Mouse (Mus musculus) midbrain, embryonic 14.5 days (tissue): ENCODE results near the gene Coch. TPM values are rescaled to one million over a fixed set of nuclear protein-coding genes. Genes with fewer than 3 reads are reported as not detected.

Source experiments
- ATAC-seq: fragments of 200-750 bp; cut with Nextera tagmentation; 2 replicates; pipeline ENCODE4 v1.8.0; 2017; ENCODE audit warnings: moderate number of reproducible peaks, moderate library complexity; ENCODE audit not compliant: low FRiP score, low TSS enrichment
- DNase-seq: peaks from one replicate; pipeline ENCODE4 v3.0.0-alpha.2; 2015
- H3K27ac ChIP-seq: fragments of 300-500 bp; sonication (generic); replicated peaks from 2 replicates; pipeline ENCODE4 v1.5.1; 2014; ENCODE audit warnings: mild to moderate bottlenecking, low read depth, low read length, moderate library complexity
- H3K27me3 ChIP-seq: fragments of 300-500 bp; sonication (generic); 2 replicates; pipeline ENCODE4 v1.6.1; 2014; ENCODE audit warnings: low read length, control low read depth, mixed read lengths; ENCODE audit not compliant: control insufficient read depth, insufficient read depth
- H3K36me3 ChIP-seq: fragments of 300-500 bp; sonication (generic); 2 replicates; pipeline ENCODE4 v1.6.1; 2014; ENCODE audit warnings: low read length, control low read depth; ENCODE audit not compliant: control insufficient read depth, insufficient read depth
- H3K4me1 ChIP-seq: fragments of 300-500 bp; sonication (generic); 2 replicates; pipeline ENCODE4 v1.6.1; 2014; ENCODE audit warnings: mild to moderate bottlenecking, antibody characterized with exemption, low read length, control low read depth; ENCODE audit not compliant: control insufficient read depth, insufficient read depth
- H3K4me2 ChIP-seq: fragments of 300-500 bp; sonication (generic); 2 replicates; pipeline ENCODE4 v1.6.1; 2014; ENCODE audit warnings: mild to moderate bottlenecking, low read length, moderate library complexity
- H3K4me3 ChIP-seq: fragments of 300-500 bp; sonication (generic); replicated peaks from 2 replicates; pipeline ENCODE4 v1.5.1; 2014; ENCODE audit warnings: low read depth, low read length
- H3K9ac ChIP-seq: fragments of 300-500 bp; sonication (generic); replicated peaks from 2 replicates; pipeline ENCODE4 v1.6.1; 2014; ENCODE audit warnings: mild to moderate bottlenecking, low read length, moderate library complexity
- H3K9me3 ChIP-seq: fragments of 300-500 bp; sonication (generic); 2 replicates; pipeline ENCODE4 v1.6.1; 2016; ENCODE audit warnings: low read length, control low read depth, mixed read lengths; ENCODE audit not compliant: control insufficient read depth
- WGBS: fragments of 180-500 bp; shearing (Covaris S2); extraction: QIAGEN DNeasy Blood & Tissue Kit; methylation state at CpG from one replicate; pipeline ENCODE4 v1.1.7; 2014; 5-methylcytosine and 5-hydroxymethylcytosine counted together
- polyA plus RNA-seq: library from polyadenylated mRNA; unstranded; fragments of >200 nt; fragmentation: Nextera tagmentation; extraction: Ambion mirVana; gene quantifications from 2 replicates; pipeline ENCODE4 v1.2.1, GENCODE M21; 2014

Gene Coch
- polyA plus RNA-seq, 1 experiment from 2014 or later: 14.7 TPM

DNA sequence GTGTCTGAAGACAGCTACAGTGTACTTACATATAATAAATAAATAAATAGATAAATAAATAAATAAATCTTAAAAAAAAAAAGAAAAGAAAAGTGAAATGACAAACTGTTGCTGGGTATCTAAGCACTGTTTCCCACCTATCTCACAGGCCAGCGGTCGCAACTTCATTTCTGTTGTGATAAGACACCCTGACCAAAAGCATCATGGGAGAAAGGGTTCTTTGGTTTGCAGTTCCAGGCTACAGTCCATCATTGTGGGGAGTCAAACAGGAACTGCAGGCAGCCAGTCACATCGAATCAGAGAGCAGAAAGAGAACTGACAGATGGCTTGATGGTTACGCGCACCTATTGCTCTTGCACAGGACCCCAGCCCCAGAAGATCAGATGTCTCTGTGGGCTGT, 3.9 kb upstream of the Coch start:
- Histone ChIP-seq H3K27me3 (peaks cover 20% of the 10 kb centered on the region; the same call in 1 of the 2 replicates), H3K9me3 (peaks cover 5% of the 10 kb centered on the region; the same call in 1 of the 2 replicates), H3K36me3 (no peaks in the 10 kb centered on the region), H3K4me2 (no peak overlapping the region), H3K4me3 (no peak overlapping the region), H3K27ac (no peak overlapping the region), H3K9ac (no peak overlapping the region), H3K4me1 (0 out of 2 replicates have a peak, but pooled peaks cover 7% of the 10 kb centered on the region)
- no peak for DNase-seq
- 93% methylated on average over 5 of the region's 5 CpGs for WGBS
- ATAC-seq: no peak

DNA sequence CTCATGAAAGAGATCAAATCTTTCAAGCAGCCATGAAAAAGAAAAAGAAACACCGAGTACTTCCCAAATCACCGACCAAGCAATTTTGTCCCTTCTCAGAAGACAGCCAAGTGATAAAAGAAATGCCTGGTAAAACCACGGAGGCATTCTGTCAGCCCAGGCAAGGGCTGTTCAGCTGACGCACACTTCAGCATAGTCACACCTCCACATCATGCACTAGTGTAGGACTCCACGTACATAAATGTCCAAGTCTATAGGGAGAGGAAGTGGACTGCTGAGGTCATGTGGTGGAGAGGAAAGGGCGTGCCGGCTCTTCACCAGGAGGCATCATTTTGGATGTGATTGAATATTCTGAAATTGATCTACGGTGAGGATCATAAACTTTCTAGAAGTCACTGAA, 1.2 kb upstream of the Coch start:
- no peaks in the 10 kb centered on the region for H3K36me3 ChIP-seq
- H3K9me3 ChIP-seq: no peaks in the 10 kb centered on the region
- peaks cover 38% of the 10 kb centered on the region for H3K27me3 ChIP-seq
- H3K9ac ChIP-seq: no peak overlapping the region
- H3K27ac ChIP-seq: no peak overlapping the region
- H3K4me1 ChIP-seq: 0 out of 2 replicates have a peak, but pooled peaks cover 8% of the 10 kb centered on the region
- WGBS: 77% methylated on average over 8 of the region's 8 CpGs
- H3K4me3 ChIP-seq: no peak overlapping the region
- no peak for DNase-seq
- no peak overlapping the region for H3K4me2 ChIP-seq
- ATAC-seq: no peak

DNA sequence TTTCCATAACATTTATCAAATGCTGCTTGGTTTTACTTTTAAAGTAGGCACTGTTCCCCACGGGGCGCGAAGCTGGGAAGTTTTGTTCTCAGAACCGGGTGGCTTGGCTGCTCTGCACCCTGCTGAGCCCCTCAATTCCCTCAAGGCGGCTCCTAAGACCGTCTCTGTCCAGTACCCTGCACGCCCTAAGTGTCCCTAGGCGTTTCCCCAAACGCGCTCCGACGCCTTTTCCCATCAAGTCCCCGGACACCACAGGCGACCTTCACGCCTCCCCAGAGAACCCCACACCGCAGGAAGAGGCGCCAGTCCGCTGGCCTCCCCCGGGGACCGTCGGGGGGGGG, 283 bp upstream of the Coch start:
- peak overlapping the region; percentile 68 for H3K4me3 ChIP-seq
- DNase-seq (no peak), ATAC-seq (peak; percentile 52)
- peak overlapping the region; percentile 60 for H3K9ac ChIP-seq
- H3K27ac ChIP-seq: no peak overlapping the region
- no peaks in the 10 kb centered on the region for H3K36me3 ChIP-seq
- H3K27me3 ChIP-seq: peaks cover 38% of the 10 kb centered on the region
- 0 out of 2 replicates have a peak, but pooled peaks cover 8% of the 10 kb centered on the region for H3K4me1 ChIP-seq
- 0% methylated on average over 19 of the region's 21 CpGs for WGBS
- no peaks in the 10 kb centered on the region for H3K9me3 ChIP-seq
- peak overlapping the region; percentile 97 for H3K4me2 ChIP-seq

DNA sequence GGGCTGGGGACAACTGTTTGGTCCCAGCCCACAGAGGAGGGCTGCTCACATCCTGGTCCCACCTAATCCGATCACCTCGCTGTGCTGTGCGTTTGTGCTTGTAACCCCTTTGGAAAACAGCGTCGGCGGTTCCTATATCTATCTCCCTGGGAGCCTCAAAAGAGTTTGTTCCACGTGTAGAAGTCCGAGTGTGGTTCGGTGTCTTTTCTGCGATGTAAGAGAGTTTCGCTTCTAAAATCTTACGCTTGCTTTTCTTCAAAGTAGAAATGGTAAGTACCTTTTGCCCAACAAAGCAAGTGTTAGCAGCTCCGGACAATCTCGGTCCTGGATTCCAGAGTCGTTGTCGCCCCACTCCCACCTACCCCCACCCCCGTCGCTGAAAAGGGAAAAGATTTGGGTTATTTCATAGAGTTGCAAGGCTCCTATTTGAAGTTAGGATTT, 909 bp downstream of the Coch start:
- H3K27me3 ChIP-seq: peaks cover 38% of the 10 kb centered on the region
- WGBS: 1% methylated on average over 18 of the region's 18 CpGs
- H3K4me1 ChIP-seq: 0 out of 2 replicates have a peak, but pooled peaks cover 8% of the 10 kb centered on the region
- DNase-seq (peak; percentile 56), ATAC-seq (no peak; the same call in 1 of the 2 replicates)
- no peaks in the 10 kb centered on the region for H3K9me3 ChIP-seq
- H3K4me2 ChIP-seq: peak overlapping the region; percentile 97
- H3K36me3 ChIP-seq: no peaks in the 10 kb centered on the region
- peak overlapping the region; percentile 60 for H3K9ac ChIP-seq
- peak overlapping the region; percentile 68 for H3K4me3 ChIP-seq
- no peak overlapping the region for H3K27ac ChIP-seq

- Histone ChIP-seq H3K9me3 (no peaks in the 10 kb centered on the region), H3K27me3 (no peaks in the 10 kb centered on the region), H3K9ac (no peak overlapping the region), H3K36me3 (peaks cover 18% of the 10 kb centered on the region; the same call in 1 of the 2 replicates), H3K4me2 (no peak overlapping the region), H3K4me1 (no peaks in the 10 kb centered on the region), H3K27ac (no peak overlapping the region), H3K4me3 (no peak overlapping the region)
- ATAC-seq: no peak
- 97% methylated on average over 10 of the region's 10 CpGs for WGBS
- no peak for DNase-seq
These were observed 10.2 kb downstream of the Coch start for GRCm38 (mm10) chr12:51603306-51603705.

DNA sequence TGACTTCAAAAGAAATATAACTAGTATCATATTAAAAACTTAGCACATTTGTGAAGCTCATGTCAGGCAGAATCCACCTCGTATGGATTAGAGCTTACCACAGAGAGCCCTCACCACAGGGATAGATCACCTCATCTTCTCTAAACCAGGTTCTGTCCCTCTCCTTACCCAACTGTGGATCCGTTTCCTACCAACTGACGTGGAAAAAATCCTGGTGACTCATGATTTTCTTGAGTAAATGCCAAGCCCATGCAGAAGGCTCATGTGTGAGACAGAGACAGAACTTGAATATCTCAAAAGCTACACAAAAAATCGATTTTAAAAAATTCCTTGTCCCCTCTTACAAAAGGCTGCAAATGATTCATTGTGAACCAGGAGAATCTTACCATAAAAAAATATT, 13.0 kb downstream of the Coch start:
- no peak for DNase-seq
- Histone ChIP-seq H3K4me3 (no peak overlapping the region), H3K36me3 (peaks cover 26% of the 10 kb centered on the region), H3K4me1 (no peaks in the 10 kb centered on the region), H3K27me3 (no peaks in the 10 kb centered on the region), H3K27ac (no peak overlapping the region), H3K4me2 (no peak overlapping the region), H3K9me3 (no peaks in the 10 kb centered on the region), H3K9ac (no peak overlapping the region)
- 88% methylated on average over 4 of the region's 4 CpGs for WGBS
- ATAC-seq: no peak

- no peak overlapping the region for H3K4me2 ChIP-seq
- no peaks in the 10 kb centered on the region for H3K4me1 ChIP-seq
- no peaks in the 10 kb centered on the region for H3K27me3 ChIP-seq
- 97% methylated on average over 5 of the region's 5 CpGs for WGBS
- no peak overlapping the region for H3K9ac ChIP-seq
- no peak overlapping the region for H3K4me3 ChIP-seq
- ATAC-seq (no peak), DNase-seq (no peak)
- no peak overlapping the region for H3K27ac ChIP-seq
- H3K36me3 ChIP-seq: peaks cover 53% of the 10 kb centered on the region
- no peaks in the 10 kb centered on the region for H3K9me3 ChIP-seq
These were observed 19.2 kb downstream of the Coch start for GRCm38 (mm10) chr12:51612361-51612760.

- H3K27me3 ChIP-seq: no peaks in the 10 kb centered on the region
- DNase-seq (no peak), ATAC-seq (no peak)
- peaks cover 40% of the 10 kb centered on the region for H3K36me3 ChIP-seq
- H3K4me2 ChIP-seq: no peak overlapping the region
- H3K27ac ChIP-seq: no peak overlapping the region
- no peak overlapping the region for H3K4me3 ChIP-seq
- no peaks in the 10 kb centered on the region for H3K4me1 ChIP-seq
- no peak overlapping the region for H3K9ac ChIP-seq
- H3K9me3 ChIP-seq: no peaks in the 10 kb centered on the region
These were observed 27.4 kb downstream of the Coch start for GRCm38 (mm10) chr12:51620572-51620971.

DNA sequence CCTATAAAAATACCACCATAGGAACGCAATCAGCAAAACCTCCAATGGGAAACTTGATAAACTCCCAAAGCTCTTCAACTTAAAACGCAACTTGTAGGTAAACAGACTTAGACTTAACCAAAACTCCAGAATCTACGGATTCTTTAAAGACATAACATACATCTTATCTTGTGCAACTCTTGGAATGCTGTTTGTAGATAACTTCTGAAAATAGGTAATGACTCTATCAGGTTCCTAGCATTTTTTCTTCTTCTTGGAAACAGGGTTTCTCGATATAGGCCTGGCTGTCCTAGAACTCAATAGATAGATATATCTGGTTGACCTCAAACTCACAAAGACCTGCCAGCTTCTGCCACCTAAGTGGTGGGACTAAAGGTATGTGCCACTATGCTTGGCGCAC, 28.0 kb downstream of the Coch start:
- Histone ChIP-seq H3K27me3 (no peaks in the 10 kb centered on the region), H3K4me2 (no peak overlapping the region), H3K4me3 (no peak overlapping the region), H3K9me3 (no peaks in the 10 kb centered on the region), H3K36me3 (peaks cover 36% of the 10 kb centered on the region), H3K27ac (no peak overlapping the region), H3K9ac (no peak overlapping the region), H3K4me1 (no peaks in the 10 kb centered on the region)
- no peak for ATAC-seq
- no peak for DNase-seq
- 96% methylated on average over 5 of the region's 5 CpGs for WGBS
